Mouse (Mus musculus) left cerebral cortex, adult 2 months (tissue): ENCODE data around the gene Fto. TPM values are rescaled to one million over a fixed set of nuclear protein-coding genes. Genes with fewer than 3 reads are reported as not detected.

Experiments
- DNase-seq, 2 experiments: peaks; one replicate each; pipeline ENCODE4 v3.0.0; 2021 to 2022; ENCODE audit warnings: low spot score in 2 of 2, mixed read lengths in 1 of 2; ENCODE audit errors: extremely low spot score in 1 of 2
- H3K27ac ChIP-seq: fragments of 200-600 bp; 2 replicates; pipeline ENCODE4 v1.8.1; 2022
- H3K4me3 ChIP-seq: fragments of 200-600 bp; 2 replicates; pipeline ENCODE4 v1.8.1; 2022
- CTCF ChIP-seq: fragments of 200-600 bp; IDR thresholded peaks from 2 replicates; pipeline ENCODE4 v1.8.1; 2022; ENCODE audit warnings: antibody characterized with exemption, mild to moderate bottlenecking, moderate library complexity
- intact Hi-C: fragments of 180-260 bp; cut with DNase I; formaldehyde crosslinking; loops from one replicate; pipeline ENCODE4 v1.15.1; 2025
- total RNA-seq, 2 experiments: library from RNA; stranded (reverse); gene quantifications; 2 replicates each; pipeline ENCODE4 v1.2.3; 2021

Gene Fto
- total RNA-seq, 2 experiments from 2014 or later, result 152 to 155 TPM

DNA sequence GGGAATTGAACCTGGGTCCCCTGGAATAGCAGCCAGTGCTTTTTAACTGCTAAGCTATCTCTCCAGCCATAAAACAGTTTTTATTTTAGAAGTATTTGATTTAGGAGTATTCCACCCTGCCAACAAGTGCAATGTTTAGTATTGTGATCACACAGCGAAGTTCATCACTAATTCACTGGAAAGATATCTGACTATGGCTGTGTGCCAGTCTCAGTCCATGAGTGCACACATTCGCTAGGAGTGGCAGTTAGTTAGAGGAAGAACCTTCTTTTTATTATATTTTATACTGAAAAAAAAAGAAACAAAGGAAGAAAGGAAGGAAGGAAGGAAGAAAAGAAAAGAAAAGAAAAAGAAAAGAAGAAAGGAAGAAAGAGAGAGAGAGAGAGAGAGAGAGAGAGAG, 174.1 kb downstream of the Fto start:
- no peak for DNase-seq
- H3K27ac ChIP-seq, result no peak overlapping the region
- intact Hi-C loops, result loop anchor here (5.0 to 10.0 kb wide), 2 partner anchors 293 to 1235 kb away; partner anchors contain the start of gene Aktip
- no peak for TF ChIP-seq CTCF
- no peak overlapping the region for H3K4me3 ChIP-seq

DNA sequence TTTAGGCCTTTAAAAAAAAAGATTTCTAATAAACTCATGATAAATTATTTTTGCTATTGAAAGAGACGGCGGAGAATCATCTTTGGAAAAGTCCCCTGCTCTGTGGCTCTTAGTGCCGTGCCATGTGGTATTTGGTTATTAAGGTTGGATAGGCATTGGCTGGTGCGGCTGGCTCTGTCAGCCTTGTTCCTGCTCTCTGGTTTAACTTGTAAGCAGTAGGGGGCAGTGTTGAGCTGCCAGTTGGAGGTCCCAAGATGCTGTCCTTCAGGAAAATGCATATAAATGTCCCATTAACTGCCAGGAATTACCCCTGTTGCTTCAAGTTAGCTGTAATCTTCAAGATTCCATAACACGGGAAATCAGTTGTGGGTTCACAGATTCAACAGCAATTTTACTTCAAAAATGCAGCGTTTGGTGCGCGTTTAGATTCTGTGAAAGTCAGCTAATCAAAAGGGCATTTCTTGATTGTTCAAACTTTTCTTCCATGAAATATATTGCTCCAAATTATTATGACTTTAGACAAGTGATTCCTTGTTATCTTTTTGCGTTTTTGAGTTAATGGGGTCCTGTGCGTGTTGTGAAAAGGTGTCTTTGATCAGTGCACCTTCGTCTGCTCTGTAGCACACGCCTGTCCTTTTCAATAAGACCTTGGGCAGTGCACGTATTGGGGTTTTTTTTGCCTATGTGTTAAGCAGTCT, 174.9 kb downstream of the Fto start:
- DNase-seq, result peak; percentile 63 to 67
- Histone ChIP-seq H3K4me3 (no peak overlapping the region), H3K27ac (no peak overlapping the region)
- peak; percentile 91 for TF ChIP-seq CTCF
- intact Hi-C loops, result loop anchor here (5.0 to 10.0 kb wide), 2 partner anchors 293 to 1234 kb away; partner anchors contain the start of gene Aktip

DNA sequence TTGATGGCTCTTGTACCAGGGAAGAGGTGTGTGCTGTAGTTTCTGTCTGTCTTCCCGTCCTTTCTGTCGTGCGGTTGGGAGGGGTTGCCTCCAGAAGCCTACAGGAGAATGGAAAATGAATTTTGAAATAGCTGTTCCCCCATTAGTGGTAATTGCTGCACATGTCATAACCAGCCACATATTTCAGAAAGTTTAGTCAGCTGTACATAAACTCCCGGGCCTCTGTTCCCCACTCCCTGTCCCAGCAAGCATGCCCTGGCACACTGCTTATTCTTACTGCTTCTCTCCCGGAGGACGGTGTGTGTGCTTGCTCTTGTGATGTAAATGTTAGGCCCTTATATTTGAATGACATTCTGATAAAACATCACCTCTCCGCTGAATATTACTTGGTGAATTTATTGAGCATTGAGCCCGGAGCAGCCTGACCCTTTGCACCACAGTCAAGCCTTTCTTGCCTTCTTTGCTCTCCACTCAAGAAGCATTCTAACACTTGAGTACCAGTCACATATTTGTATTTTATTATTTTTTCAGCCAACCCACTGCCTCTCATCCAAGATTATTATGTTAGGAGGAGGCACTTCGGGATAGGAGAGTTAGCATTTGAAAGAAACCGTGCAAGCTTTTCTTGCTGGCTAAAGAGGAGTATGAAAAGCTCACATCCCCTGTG, 175.6 kb downstream of the Fto start:
- Histone ChIP-seq H3K27ac (no peak overlapping the region), H3K4me3 (no peak overlapping the region)
- intact Hi-C loops, result loop anchor here (5.0 to 10.0 kb wide), 2 partner anchors 294 to 1233 kb away; partner anchors contain the start of gene Aktip
- DNase-seq, result no peak
- TF ChIP-seq CTCF, result no peak

DNA sequence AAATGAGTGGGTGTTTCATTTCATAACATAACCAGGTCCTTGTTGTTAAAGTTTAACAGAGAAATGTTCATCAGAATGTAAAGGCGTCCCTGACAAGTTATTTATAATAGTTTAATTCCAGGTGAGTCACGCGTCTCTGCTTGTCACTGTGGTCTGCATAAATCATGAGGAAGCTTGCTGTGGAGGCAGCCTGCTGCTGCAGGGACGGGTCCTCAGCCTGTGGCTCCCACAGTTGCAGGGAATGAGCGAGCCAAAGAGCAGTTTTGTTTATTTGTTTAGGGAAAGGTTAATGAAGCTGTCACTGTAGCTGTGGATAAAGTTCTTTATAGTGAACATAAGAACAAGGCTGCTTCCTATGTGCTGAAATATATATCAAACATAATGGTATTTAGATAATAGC, 176.7 kb downstream of the Fto start:
- DNase-seq, result no peak
- TF ChIP-seq CTCF, result no peak
- Histone ChIP-seq H3K4me3 (no peak overlapping the region), H3K27ac (no peak overlapping the region)
- intact Hi-C loops, result no loop called here

DNA sequence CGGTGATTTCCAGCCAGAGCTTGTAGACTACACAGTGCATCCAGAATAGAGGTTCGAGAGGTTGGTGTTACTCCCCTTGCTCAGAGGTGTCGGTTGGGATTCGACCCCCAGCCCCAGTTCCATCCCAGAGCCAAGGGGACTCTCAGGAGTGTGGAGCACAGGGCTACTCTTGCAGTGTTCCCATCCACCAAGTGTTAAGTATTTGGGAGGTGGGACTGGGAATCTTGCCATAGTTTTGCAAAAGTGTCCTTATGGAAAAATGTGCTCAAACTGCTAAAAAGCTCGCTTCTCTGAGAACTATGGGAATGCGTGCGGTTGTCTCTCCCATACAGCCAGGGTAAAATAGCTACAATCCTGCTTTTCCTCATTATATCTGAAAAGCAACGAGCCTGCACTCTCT, 180.0 kb downstream of the Fto start:
- no peak for TF ChIP-seq CTCF
- no peak overlapping the region for H3K4me3 ChIP-seq
- no peak overlapping the region for H3K27ac ChIP-seq
- DNase-seq, result no peak
- intact Hi-C loops, result no loop called here

DNA sequence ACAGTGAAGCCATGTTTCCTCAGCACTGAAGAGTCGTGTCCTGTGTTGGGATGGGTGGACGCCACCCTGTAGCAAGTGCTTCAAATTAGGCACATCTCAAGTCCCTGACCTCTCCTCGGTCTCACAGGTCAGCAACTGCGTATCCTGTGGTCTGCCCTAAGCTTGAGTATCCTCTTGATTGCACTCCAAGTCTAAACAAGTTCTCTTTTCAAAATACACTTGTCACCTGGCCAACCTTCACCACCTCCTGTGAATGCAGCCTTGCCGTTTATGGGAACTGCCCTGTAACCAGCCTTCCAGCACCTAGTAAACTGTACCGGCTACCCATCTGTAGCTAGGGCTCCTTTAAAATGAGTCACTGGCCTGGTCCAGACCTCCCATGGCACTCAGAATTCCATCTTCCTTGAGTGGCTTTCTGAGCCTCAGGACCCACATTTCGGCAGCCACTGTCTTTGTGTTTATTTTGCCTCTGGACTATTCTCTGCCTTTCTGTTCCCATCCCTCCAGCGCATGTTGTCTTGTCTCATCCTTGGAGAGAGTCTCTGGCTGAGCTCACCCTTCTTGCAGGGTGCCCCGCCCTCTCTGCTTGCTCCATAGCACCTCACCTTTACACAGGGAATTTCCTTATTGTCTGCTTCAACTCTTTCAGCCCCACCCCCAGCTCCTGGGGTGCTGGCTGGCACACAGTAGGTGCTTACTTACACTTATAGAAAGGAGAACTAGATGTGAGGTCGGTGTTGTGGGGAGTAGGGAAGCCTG, 181.4 kb downstream of the Fto start:
- intact Hi-C loops, result no loop called here
- no peak for DNase-seq
- Histone ChIP-seq H3K4me3 (no peak overlapping the region), H3K27ac (no peak overlapping the region)
- TF ChIP-seq CTCF, result no peak

DNA sequence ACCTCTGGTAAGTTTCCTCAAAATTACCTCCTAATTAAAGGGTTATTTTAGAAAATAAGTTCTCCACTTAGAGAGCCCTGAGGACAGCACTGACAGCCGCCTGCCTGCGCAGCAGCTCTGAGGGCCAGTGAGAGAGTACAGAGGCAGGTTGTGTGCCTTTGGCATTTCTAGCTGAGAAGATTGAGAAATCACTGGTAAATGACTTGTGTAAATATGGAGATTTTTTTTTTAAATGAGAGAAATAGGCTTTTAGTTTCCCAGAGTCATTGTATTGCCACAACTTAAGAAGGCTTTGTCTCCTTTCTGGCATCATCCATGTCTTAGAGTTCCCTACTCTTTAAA, 181.9 kb downstream of the Fto start:
- Histone ChIP-seq H3K4me3 (no peak overlapping the region), H3K27ac (no peak overlapping the region)
- intact Hi-C loops, result no loop called here
- no peak for DNase-seq
- no peak for TF ChIP-seq CTCF

DNA sequence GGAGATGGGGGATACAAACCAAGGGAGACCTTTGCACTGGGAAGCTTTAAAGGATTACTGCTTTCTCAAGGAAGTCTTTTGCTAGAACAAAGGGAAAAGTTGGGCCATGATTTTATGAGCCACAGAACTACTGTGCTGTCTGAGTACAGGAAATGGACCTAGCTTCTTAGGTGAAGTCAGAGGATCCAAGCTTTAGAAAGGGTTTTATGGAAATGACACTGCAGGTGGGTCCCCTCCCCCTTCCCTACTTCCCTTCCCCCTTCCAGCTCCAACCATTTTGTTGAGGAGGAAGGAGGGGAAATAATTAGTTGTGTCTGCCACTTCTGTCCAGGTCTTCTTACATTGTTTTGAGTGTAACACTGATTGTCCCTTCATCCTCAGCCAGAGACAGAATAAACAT, 182.7 kb downstream of the Fto start:
- intact Hi-C loops, result no loop called here
- no peak for TF ChIP-seq CTCF
- no peak overlapping the region for H3K4me3 ChIP-seq
- no peak for DNase-seq
- no peak overlapping the region for H3K27ac ChIP-seq

DNA sequence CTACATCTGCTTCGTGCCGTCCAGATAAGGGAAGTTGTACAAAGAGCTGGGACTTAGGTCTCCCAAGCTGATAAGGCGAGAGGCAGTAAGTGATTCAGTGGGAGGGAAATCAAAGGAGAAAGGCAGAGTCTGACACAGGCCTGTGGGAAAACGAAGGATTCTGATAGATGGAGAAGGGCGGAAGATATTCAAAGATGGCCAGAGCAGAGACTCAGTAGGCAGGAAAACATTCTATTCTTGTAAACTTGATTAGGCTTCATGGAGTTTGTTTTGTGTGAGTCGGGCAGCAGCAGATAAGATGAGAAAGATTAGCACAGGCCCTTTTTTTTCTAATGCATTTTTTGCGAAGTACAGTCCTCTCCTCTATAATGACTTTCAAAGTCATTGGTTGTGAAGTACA, 183.6 kb downstream of the Fto start:
- no peak for TF ChIP-seq CTCF
- intact Hi-C loops, result no loop called here
- DNase-seq, result no peak
- Histone ChIP-seq H3K27ac (no peak overlapping the region), H3K4me3 (no peak overlapping the region)

DNA sequence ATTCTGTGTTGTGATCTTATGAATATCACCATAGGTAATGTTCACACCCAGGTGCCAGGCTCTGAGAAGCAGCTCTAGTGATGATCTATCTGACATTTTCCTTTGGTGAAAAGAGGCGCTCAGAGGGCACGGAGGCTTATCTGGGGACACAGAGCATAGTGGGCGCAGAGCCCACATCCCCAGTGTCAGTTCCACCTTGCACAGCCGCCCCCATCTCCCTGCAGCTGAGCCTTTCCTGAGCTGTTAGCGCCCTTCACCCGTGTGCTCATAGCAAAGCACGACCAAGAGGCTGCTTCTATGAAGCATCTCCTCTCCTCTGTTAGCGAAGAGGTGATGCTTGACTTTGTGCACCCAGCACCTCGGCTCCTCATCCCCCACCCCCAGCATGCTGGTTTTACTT, 185.3 kb downstream of the Fto start:
- DNase-seq, result no peak
- Histone ChIP-seq H3K4me3 (no peak overlapping the region), H3K27ac (no peak overlapping the region)
- intact Hi-C loops, result no loop called here
- TF ChIP-seq CTCF, result no peak

DNA sequence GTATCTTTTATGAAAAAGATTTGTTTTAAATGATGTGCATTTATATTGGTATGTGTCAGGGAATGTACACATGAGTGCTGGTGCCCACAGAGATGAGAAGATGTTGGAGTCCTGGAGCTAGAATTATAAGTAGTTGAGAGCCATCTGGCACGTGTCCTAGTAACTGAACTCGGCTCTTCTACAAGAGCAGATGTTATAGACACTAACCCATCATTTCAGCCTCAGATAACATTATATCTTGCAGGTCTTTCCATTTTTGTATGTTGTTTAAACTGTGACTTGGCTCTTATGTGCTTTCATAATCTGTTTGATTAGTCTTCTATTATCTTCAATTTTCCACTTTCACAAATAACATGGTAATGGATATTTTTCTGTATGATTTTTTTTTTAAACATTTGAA, 186.0 kb downstream of the Fto start:
- Histone ChIP-seq H3K27ac (no peak overlapping the region), H3K4me3 (no peak overlapping the region)
- intact Hi-C loops, result no loop called here
- DNase-seq, result no peak
- no peak for TF ChIP-seq CTCF

DNA sequence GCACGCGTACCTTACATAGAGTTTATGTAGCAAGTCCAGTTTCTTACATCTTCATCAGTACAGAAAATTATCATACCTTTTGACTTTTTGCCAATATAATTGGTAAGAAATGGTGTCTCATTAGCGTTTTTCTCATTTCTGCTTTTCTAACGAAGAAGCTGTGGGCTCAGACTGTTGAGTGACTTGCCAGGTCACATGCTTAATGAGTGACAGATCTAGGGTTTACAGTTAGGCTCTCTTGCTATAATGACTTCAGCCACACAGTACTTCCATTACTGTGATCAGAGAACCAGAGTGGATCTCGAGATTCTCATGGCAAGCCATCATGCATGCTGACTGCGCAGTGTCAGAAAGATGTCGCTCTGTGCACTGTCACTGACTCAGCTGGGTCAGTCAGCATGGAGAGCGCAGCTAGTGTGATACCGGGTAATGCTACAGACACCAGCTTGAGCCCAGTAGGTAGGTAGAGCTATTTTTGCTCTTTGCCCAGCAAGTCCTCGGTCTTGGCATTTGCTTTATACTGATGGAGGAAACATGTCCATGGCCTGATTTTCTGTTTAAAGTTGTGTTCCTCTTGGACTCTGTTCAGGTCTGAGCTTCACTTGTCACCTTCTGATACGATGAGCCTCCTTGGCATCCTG, 188.8 kb downstream of the Fto start:
- H3K27ac ChIP-seq, result no peak overlapping the region
- DNase-seq, result no peak
- intact Hi-C loops, result no loop called here
- no peak overlapping the region for H3K4me3 ChIP-seq
- no peak for TF ChIP-seq CTCF
